Mouse (Mus musculus) neural tube, embryonic 15.5 days (tissue): ENCODE results near the gene Mta3. TPM values are rescaled to one million over a fixed set of nuclear protein-coding genes. Genes with fewer than 3 reads are reported as not detected.
A peak's percentile ranks its signal among the peaks of the same experiment; 100 is the strongest.

ENCODE experiments used
- ATAC-seq: fragments of 200-750 bp; cut with Nextera tagmentation; 2 replicates; pipeline ENCODE4 v1.8.0; 2017; ENCODE audit warnings: mild to moderate bottlenecking, moderate TSS enrichment, moderate library complexity; ENCODE audit not compliant: low FRiP score
- H3K27ac ChIP-seq: fragments of 300-500 bp; sonication (generic); replicated peaks from 2 replicates; pipeline ENCODE4 v1.5.1; 2015; ENCODE audit warnings: mild to moderate bottlenecking, inconsistent platforms
- H3K27me3 ChIP-seq: fragments of 300-500 bp; sonication (generic); replicated peaks from 2 replicates; pipeline ENCODE4 v1.6.1; 2015; ENCODE audit warnings: inconsistent platforms
- H3K36me3 ChIP-seq: fragments of 300-500 bp; sonication (generic); 2 replicates; pipeline ENCODE4 v1.6.1; 2015; ENCODE audit warnings: inconsistent platforms
- H3K4me1 ChIP-seq: fragments of 300-500 bp; sonication (generic); 2 replicates; pipeline ENCODE4 v1.6.1; 2015; ENCODE audit warnings: inconsistent platforms
- H3K4me2 ChIP-seq: fragments of 300-500 bp; sonication (generic); 2 replicates; pipeline ENCODE4 v1.6.1; 2015; ENCODE audit warnings: inconsistent platforms, mild to moderate bottlenecking, moderate library complexity
- H3K4me3 ChIP-seq: fragments of 300-500 bp; sonication (generic); replicated peaks from 2 replicates; pipeline ENCODE4 v1.5.1; 2015; ENCODE audit warnings: mild to moderate bottlenecking, inconsistent platforms
- H3K9ac ChIP-seq: fragments of 300-500 bp; sonication (generic); replicated peaks from 2 replicates; pipeline ENCODE4 v1.6.1; 2015; ENCODE audit warnings: mild to moderate bottlenecking, inconsistent platforms
- H3K9me3 ChIP-seq: fragments of 300-500 bp; sonication (generic); replicated peaks from 2 replicates; pipeline ENCODE4 v1.6.1; 2016; ENCODE audit warnings: inconsistent platforms
- WGBS: fragments of 180-500 bp; shearing (Covaris S2); methylation state at CpG from one replicate; pipeline ENCODE4 v1.1.7; 2015; ENCODE audit warnings: mixed read lengths; 5-methylcytosine and 5-hydroxymethylcytosine counted together
- polyA plus RNA-seq: library from polyadenylated mRNA; unstranded; fragments of >200 nt; fragmentation: Nextera tagmentation; extraction: Ambion mirVana; gene quantifications from 2 replicates; pipeline ENCODE4 v1.2.1, GENCODE M21; 2015

Mta3 gene
- polyA plus RNA-seq, 1 experiment from 2014 or later = 34.8 TPM

DNA sequence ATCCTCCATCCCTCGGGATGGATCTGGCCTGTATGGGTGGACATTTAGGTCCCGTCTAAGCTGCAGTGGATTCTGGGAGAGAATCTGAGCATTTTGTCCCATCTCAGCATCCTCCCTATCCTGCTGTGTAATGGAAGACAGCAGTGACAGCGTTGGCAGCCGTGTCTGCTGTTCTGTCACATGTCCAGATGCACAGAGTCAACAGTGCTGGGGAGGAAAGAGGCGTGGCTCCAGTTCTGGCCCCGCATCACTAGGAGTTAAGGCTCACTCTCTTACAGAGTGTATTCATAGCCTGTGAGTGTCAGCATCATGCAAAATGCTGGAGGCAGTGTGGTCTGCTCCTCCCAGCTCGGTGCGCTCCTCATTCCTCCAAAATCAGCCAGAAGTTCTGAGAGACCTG lies 113.5 kb downstream of the Mta3 start:
- no peaks in the 10 kb centered on the region for H3K9me3 ChIP-seq
- no peak overlapping the region for H3K4me2 ChIP-seq
- no peak overlapping the region for H3K27ac ChIP-seq
- no peak for ATAC-seq
- H3K4me1 ChIP-seq = peaks cover 23% of the 10 kb centered on the region
- no peak overlapping the region for H3K9ac ChIP-seq
- H3K4me3 ChIP-seq = no peak overlapping the region
- 79% methylated on average over 8 of the region's 8 CpGs for WGBS
- H3K36me3 ChIP-seq = no peaks in the 10 kb centered on the region; the same call in 1 of the 2 replicates
- H3K27me3 ChIP-seq = no peaks in the 10 kb centered on the region

DNA sequence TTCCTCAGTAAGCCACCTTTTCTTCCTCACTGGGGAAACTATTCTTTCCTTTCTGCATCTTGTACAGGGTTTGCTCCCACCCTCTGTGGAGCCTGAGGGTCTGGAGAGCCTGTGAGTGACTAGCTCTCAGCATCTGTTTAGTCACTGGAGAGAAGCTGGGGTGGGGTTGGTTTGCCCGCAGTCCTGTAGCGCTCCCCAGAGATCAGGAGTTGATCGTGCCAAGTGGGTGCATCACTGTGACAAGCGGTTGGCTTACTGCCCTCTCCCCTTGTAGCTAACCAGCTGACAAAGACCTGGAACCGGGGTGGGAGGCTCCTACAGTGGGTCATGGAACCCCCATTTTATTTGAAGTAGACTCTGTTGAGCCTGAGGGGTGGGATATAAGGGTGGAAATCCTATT lies 114.7 kb downstream of the Mta3 start:
- peak; percentile 49; the same call in 1 of the 2 replicates for ATAC-seq
- no peak overlapping the region for H3K4me3 ChIP-seq
- H3K27ac ChIP-seq = no peak overlapping the region; the same call in 1 of the 2 replicates
- no peaks in the 10 kb centered on the region for H3K27me3 ChIP-seq
- 44% methylated on average over 5 of the region's 5 CpGs for WGBS
- no peaks in the 10 kb centered on the region for H3K9me3 ChIP-seq
- H3K36me3 ChIP-seq = no peaks in the 10 kb centered on the region
- H3K4me2 ChIP-seq = no peak overlapping the region
- peaks cover 23% of the 10 kb centered on the region for H3K4me1 ChIP-seq
- no peak overlapping the region for H3K9ac ChIP-seq

DNA sequence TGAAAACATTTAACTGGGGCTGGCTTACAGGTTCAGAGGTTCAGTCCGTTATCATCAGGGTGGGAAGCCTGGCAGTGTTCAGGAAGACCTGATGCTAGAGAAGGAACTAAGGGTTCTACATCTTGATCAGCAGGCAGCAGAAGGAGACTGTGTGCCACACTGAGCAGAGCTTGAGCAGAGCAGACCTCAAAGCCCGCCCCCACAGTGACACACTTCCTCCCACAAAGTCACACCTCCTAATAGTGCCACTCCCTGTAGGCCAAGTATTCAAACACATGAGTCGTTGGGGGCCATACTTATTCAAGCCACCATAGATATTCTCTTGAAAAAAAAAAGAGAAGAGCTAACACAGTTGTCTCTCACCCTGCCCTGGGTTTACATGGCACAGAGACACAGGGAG lies 115.9 kb downstream of the Mta3 start:
- H3K9me3 ChIP-seq = no peaks in the 10 kb centered on the region
- no peak overlapping the region for H3K27ac ChIP-seq
- H3K27me3 ChIP-seq = no peaks in the 10 kb centered on the region
- no peaks in the 10 kb centered on the region for H3K36me3 ChIP-seq
- WGBS = 90% methylated on average over 3 of the region's 3 CpGs
- peaks cover 23% of the 10 kb centered on the region for H3K4me1 ChIP-seq
- H3K9ac ChIP-seq = no peak overlapping the region
- no peak overlapping the region for H3K4me3 ChIP-seq
- H3K4me2 ChIP-seq = no peak overlapping the region
- ATAC-seq = no peak

- no peaks in the 10 kb centered on the region for H3K27me3 ChIP-seq
- H3K4me1 ChIP-seq = peaks cover 23% of the 10 kb centered on the region
- no peak overlapping the region for H3K27ac ChIP-seq
- no peak overlapping the region for H3K4me3 ChIP-seq
- H3K9ac ChIP-seq = no peak overlapping the region
- 85% methylated on average over 7 of the region's 7 CpGs for WGBS
- H3K36me3 ChIP-seq = no peaks in the 10 kb centered on the region
- no peak overlapping the region for H3K4me2 ChIP-seq
- ATAC-seq = no peak
- H3K9me3 ChIP-seq = no peaks in the 10 kb centered on the region
Observed at GRCm38 (mm10) chr17:83823835-83824234, 117.9 kb downstream of the Mta3 start.

- no peak overlapping the region for H3K9ac ChIP-seq
- H3K4me2 ChIP-seq = no peak overlapping the region
- ATAC-seq = no peak
- no peaks in the 10 kb centered on the region for H3K4me1 ChIP-seq
- H3K27ac ChIP-seq = no peak overlapping the region
- H3K36me3 ChIP-seq = no peaks in the 10 kb centered on the region
- H3K27me3 ChIP-seq = no peaks in the 10 kb centered on the region
- no peak overlapping the region for H3K4me3 ChIP-seq
- no peaks in the 10 kb centered on the region for H3K9me3 ChIP-seq
- WGBS = 65% methylated on average over 3 of the region's 3 CpGs
Observed at GRCm38 (mm10) chr17:83829356-83829755, 123.4 kb downstream of the Mta3 start.

DNA sequence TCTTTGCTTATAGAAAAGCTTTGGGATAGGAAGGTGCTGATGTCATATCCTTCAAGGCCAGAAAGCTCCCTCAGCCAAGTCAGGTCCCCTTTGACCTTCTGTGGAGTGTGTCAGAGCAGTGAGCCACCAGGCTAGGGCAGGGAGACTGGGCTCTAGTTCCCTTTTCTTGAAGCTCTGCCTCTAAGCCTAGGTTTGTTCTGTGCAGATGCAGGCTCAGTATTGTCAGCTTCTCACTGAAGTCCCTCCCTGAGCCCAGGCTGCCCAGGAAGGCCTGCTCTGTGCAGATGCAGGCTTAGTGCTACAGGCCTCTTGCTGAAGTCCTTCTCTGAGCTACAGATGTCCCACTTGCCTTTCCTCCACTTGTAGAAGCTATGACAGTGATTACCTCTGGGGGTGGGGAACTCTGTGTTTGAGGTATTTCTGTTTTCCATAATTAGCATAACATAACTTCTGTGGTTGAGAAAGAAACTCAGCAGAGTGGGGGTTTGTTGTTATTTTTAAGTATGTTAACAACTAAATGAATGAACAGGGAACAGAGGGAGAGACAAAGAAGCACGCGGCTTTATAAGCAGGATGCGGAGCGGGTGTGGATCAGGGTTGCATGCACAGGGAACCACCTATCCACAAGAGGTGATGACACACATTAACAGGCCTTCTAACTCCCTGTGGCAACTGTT lies 124.8 kb downstream of the Mta3 start:
- Histone ChIP-seq H3K4me1 (no peaks in the 10 kb centered on the region), H3K27me3 (no peaks in the 10 kb centered on the region), H3K27ac (no peak overlapping the region), H3K9ac (no peak overlapping the region), H3K4me2 (no peak overlapping the region), H3K9me3 (no peaks in the 10 kb centered on the region), H3K4me3 (no peak overlapping the region), H3K36me3 (no peaks in the 10 kb centered on the region)
- 94% methylated on average over 4 of the region's 4 CpGs for WGBS
- ATAC-seq = no peak

GRCm38 (mm10) chr17:83834120-83834519 lies 128.2 kb downstream of the Mta3 start:
- 60% methylated on average over 4 of the region's 4 CpGs for WGBS
- Histone ChIP-seq H3K4me1 (peaks cover 13% of the 10 kb centered on the region; the same call in 1 of the 2 replicates), H3K27me3 (no peaks in the 10 kb centered on the region), H3K27ac (no peak overlapping the region), H3K36me3 (no peaks in the 10 kb centered on the region), H3K9ac (no peak overlapping the region), H3K9me3 (no peaks in the 10 kb centered on the region), H3K4me3 (no peak overlapping the region), H3K4me2 (no peak overlapping the region)
- no peak for ATAC-seq

DNA sequence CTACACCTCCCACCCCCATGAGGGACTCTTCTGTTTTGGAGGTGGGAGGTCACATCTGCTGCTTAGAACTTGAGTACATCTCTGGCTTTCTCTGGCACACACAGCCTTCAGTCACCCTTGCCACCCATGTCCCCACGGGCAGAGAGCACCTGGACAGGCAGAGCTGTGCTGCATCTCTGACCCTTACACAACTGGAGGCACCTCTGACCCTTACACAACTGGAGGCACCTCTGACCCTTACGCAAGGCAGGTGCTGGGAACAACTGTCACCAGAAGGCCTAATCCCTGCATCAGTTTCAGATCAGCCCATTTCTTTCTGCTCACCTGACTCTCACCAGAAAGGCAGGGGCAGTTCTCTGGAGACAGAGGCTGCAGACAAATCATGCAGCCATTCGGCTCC lies 130.1 kb downstream of the Mta3 start:
- peaks cover 13% of the 10 kb centered on the region; the same call in 1 of the 2 replicates for H3K4me1 ChIP-seq
- no peak overlapping the region for H3K9ac ChIP-seq
- H3K4me3 ChIP-seq = no peak overlapping the region
- no peak overlapping the region for H3K4me2 ChIP-seq
- H3K9me3 ChIP-seq = no peaks in the 10 kb centered on the region
- no peak overlapping the region for H3K27ac ChIP-seq
- 80% methylated on average over 3 of the region's 3 CpGs for WGBS
- ATAC-seq = no peak
- H3K36me3 ChIP-seq = no peaks in the 10 kb centered on the region
- no peaks in the 10 kb centered on the region for H3K27me3 ChIP-seq

- no peak for ATAC-seq
- no peak overlapping the region for H3K4me3 ChIP-seq
- 71% methylated on average over 8 of the region's 8 CpGs for WGBS
- no peaks in the 10 kb centered on the region for H3K36me3 ChIP-seq
- no peak overlapping the region for H3K9ac ChIP-seq
- no peak overlapping the region for H3K27ac ChIP-seq
- H3K4me2 ChIP-seq = no peak overlapping the region
- no peaks in the 10 kb centered on the region for H3K9me3 ChIP-seq
- no peaks in the 10 kb centered on the region for H3K27me3 ChIP-seq
- H3K4me1 ChIP-seq = peaks cover 13% of the 10 kb centered on the region; the same call in 1 of the 2 replicates
Observed at GRCm38 (mm10) chr17:83837659-83838190, 131.8 kb downstream of the Mta3 start.

DNA sequence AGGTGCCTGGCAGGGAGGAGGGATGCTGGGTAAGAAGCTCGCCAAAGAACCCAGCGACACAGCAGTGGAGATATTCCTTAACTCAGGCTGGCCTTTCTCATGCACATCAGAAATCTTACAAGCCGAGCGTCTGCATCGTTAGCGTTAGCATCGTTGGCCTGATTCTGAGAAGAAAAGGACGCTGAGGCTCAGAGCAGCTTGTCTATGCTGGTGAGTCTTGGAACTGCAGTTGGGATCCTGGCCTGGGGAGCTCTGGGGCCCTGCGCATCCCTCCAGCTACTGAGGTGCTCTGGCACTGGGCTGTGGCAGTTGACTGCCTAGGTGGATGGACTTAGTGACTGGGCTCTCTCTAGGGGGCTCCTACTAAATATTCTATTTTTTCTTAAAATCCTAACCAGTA lies 133.2 kb downstream of the Mta3 start:
- peaks cover 13% of the 10 kb centered on the region; the same call in 1 of the 2 replicates for H3K4me1 ChIP-seq
- H3K36me3 ChIP-seq = no peaks in the 10 kb centered on the region
- H3K4me2 ChIP-seq = no peak overlapping the region
- H3K9me3 ChIP-seq = no peaks in the 10 kb centered on the region
- 62% methylated on average over 9 of the region's 9 CpGs for WGBS
- H3K27ac ChIP-seq = no peak overlapping the region
- no peaks in the 10 kb centered on the region for H3K27me3 ChIP-seq
- H3K4me3 ChIP-seq = no peak overlapping the region
- no peak overlapping the region for H3K9ac ChIP-seq
- ATAC-seq = no peak

- no peaks in the 10 kb centered on the region for H3K27me3 ChIP-seq
- H3K36me3 ChIP-seq = no peaks in the 10 kb centered on the region
- H3K4me2 ChIP-seq = no peak overlapping the region
- H3K9ac ChIP-seq = no peak overlapping the region
- peaks cover 12% of the 10 kb centered on the region; the same call in 1 of the 2 replicates for H3K4me1 ChIP-seq
- no peak overlapping the region for H3K27ac ChIP-seq
- no peak for ATAC-seq
- no peaks in the 10 kb centered on the region for H3K9me3 ChIP-seq
- whole genome bisulfite sequencing = 87% methylated on average over 5 of the region's 5 CpGs
- H3K4me3 ChIP-seq = no peak overlapping the region
Observed at GRCm38 (mm10) chr17:83841011-83841410, 135.0 kb downstream of the Mta3 start.

DNA sequence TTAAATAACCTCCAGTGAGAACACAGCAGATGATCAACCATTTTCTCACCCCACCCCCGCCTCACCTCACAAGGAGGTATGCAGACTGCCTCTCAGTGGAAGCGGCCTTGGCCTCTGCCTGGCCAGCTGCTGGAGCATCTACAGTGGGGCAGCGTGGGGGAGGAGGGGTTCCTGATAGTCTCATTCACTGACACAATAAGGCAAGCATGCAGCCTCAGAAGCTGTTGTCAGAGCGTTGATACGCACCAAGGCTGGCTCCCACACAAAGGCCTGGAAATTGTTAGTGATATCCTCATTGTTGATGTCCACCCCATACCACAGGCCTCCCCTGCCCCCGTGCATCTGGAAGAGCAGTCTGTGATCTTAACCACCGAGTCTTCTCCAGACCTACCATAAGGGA lies 137.8 kb downstream of the Mta3 start:
- Histone ChIP-seq H3K36me3 (no peaks in the 10 kb centered on the region), H3K9me3 (no peaks in the 10 kb centered on the region), H3K4me3 (no peak overlapping the region), H3K4me1 (peaks cover under 1% of the 10 kb centered on the region), H3K27ac (no peak overlapping the region), H3K27me3 (no peaks in the 10 kb centered on the region), H3K9ac (no peak overlapping the region), H3K4me2 (no peak overlapping the region)
- no peak for ATAC-seq
- WGBS = 70% methylated on average over 7 of the region's 7 CpGs
